Mouse (Mus musculus): Measurements from ENCODE around the gene Plekhg3. TPM values are rescaled to one million over a fixed set of nuclear protein-coding genes. Genes with fewer than 3 reads are reported as not detected.

Plekhg3 gene
- total RNA-seq, 4 experiments from 2014 or later, result 11.4 to 14.3 (median 13.2) TPM

DNA sequence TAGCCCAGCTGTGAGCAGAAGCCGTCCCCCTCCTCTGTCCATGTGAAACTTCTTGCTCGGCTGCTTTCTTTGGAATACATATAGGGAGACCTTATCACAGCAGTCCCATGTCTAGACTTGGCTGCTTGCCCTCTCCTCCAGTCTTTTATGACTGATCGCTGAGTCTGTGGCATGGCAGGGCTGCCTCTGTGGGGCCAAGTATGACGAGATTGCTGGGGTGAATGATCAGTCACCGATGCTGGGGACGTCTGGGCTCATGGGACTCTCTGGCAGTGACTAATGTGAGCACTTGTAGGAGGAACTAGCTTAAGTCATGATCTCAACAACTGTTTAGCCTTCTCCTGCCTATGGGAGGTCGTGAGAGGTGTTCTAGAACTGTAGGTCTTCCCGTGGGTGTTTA is 21.6 kb downstream of the Plekhg3 start:
- no peak for DNase-seq (ENCODE audit: low spot score)

- DNase-seq (ENCODE audit: low spot score), result no peak
Measured at GRCm38 (mm10) chr12:76552958-76553357, 22.3 kb downstream of the Plekhg3 start.

- DNase-seq (ENCODE audit: low spot score), result peak; percentile 70
Measured at GRCm38 (mm10) chr12:76553917-76554316, 23.2 kb downstream of the Plekhg3 start.

- DNase-seq (ENCODE audit: low spot score), result no peak
Measured at GRCm38 (mm10) chr12:76554392-76554791, 23.7 kb downstream of the Plekhg3 start.

GRCm38 (mm10) chr12:76554871-76555386 is 24.2 kb downstream of the Plekhg3 start:
- DNase-seq (ENCODE audit: low spot score), result no peak

- DNase-seq (ENCODE audit: low spot score), result no peak
Measured at GRCm38 (mm10) chr12:76556187-76556586, 25.5 kb downstream of the Plekhg3 start.

DNA sequence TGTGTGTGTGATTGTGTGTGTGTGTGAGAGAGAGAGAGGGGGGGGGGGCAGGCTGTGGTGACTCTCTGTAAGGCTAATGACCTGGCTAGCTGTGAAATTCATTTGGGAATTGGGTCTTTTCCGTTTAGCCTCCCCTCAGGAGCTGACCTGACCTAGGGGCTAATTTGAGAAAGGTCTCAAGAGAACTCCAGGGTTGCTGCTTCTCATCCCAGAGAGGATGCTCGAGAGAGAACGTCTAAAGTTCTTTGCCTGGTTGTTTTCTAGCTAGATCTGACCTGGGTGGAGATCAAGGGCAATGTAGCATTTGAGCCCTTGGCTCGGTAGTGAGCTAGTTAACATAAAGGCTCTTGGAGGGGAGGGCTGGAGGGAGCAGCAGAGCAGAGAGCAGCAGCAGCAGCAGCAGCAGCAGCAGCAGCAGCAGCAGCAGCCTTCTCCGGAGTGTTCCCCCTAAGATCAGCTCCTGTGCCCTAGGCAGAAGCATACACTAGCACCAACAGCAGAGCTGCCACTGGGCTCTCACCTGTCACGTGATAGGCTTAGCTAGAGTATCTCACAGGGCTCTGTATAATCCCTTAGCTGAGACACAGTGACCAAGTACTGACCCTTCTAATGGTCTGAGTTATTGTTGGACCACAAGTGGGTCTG is 26.2 kb downstream of the Plekhg3 start:
- no peak for DNase-seq (ENCODE audit: low spot score)

DNA sequence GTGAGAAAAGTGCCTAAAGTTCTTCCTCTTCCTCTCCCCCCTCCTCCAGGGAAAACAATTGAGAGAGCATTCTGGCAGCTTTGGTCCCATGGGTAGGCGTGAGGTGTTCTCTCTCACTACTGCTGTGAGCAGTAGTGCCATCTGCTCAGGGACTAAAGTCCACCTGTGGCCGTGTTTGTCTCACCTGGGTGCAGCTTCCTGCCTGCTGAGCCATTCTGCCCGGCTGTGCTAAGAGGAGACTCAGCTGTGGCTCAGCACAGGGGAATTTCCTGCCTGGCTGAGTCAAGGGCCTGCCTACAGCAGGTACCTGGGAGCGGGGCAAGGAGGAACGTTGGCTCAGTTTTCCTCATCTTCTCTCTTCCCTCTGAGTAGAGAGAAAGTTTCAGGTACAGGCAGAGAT is 27.5 kb downstream of the Plekhg3 start:
- DNase-seq (ENCODE audit: low spot score), result no peak

DNA sequence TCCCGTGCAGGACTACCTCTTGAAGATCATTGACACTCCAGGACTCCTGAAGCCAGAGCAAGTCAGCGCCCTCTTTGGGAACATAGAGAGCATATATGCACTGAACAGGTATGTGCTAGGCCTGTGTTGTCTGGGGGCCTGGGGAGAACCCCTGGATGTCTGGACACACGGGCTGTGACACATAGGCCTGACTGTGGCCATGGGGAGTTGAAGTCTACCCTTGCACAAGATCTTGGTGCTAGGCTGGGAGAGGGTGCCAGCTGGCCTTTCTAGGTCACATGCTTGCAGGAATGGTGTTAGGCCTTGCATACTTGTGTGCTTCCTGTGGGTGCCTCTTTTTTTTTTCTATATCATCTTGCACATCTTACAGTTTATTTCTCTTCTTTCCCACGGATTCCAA is 31.5 kb downstream of the Plekhg3 start:
- no peak for DNase-seq (ENCODE audit: low spot score)

DNA sequence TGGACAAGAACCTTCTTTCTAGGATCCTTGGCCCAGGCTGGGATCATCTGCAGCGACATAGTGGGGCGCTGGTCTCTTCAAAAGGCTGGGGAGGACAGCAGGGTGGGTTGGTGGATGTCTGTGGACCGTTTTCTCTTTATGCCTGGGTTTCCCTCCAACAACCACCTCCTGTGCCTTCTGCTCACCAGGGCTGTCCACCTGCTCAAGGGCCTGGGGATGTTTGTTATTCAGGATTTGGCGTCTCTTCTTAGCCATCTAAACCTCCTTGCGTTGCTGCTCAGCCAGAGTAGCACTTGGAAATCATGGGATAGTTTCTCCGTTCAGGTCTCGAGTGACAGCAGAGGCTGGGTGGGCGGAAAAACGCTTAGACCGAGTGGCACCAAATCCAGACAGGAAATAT is 35.6 kb downstream of the Plekhg3 start:
- DNase-seq (ENCODE audit: low spot score), result no peak

DNA sequence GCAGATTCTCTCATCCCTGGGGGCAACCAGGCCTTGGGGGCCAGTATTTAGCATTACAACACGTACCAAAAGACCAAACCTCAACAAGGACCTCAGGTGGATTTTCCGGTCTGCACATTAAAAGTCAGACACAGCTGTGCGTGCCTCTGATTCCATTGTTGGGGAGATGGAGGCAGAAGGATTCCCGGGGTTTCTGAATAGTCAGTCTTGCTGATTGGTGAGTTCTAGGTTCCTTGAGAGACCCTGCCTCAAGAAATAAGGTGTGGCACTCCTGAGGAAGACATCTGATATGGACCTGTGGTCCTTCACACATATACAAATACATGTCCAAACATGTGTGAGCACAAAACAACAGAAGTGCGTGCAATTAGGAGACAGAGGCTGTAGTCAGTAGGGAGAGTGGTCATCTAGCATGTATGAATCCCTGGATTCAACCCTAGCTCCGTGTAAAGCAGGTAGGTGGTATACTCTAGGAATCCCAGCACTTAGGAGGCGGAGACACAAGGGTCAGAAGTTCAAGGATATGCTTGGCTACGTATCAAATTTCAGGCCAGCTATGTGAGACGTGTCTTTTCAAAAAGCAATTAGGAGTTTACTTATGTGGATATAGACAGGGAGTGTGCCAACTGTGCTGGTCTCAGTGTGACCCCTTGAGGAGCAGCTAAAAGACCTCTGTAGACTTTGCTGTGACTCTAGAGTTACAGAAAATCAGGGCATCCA is 39.7 kb downstream of the Plekhg3 start:
- DNase-seq (ENCODE audit: low spot score), result no peak

- DNase-seq (ENCODE audit: low spot score), result no peak
Measured at GRCm38 (mm10) chr12:76571266-76571665, 40.6 kb downstream of the Plekhg3 start.

DNA sequence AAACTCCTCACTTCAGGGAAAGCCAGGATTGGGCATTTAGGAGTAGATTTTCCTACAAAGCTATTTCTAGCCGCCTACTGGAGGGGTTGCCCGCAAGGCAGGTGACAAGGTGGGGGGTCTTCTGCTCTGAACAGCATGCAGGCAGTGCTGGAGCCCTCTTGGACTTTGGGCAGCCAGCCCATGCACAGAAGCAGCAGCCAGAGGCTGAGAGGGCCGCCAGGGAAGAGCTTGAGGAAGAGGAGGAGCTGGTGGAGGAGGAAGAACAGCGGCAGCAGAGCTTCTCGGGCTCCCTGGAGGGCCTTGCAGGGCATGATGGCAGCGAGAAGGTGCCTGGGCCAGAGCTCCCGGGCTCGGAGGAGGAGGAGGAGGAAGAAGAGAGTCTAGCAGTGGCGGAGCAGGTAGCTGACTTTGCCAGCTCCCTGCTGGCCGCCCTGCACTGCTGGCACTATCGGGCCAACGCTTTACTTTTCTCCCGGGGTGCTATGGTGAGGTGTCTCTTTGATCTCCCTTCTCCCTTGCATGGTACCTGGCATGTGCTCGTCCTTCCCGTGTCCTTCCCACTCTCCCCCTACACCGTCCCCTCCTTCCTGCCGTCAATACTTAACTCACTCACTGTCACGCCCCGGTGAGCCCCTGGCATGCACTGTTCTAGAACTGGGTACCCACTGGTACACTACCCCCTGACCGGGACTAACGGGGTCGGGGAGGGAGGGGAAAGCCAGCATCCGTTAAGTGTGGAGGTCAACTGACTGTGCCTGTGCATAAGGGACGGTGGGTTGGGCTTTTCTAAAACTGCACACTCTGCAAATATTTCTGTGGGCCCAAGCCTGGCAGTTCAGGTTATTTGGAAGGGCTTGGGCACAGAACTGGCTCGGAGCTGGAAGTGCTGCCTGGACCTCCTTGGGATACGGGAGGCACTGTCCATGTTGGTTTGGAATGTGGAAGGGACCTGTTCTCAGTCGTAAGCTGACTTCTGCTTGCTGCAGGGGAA is 41.9 kb downstream of the Plekhg3 start:
- DNase-seq (ENCODE audit: low spot score), result no peak

DNA sequence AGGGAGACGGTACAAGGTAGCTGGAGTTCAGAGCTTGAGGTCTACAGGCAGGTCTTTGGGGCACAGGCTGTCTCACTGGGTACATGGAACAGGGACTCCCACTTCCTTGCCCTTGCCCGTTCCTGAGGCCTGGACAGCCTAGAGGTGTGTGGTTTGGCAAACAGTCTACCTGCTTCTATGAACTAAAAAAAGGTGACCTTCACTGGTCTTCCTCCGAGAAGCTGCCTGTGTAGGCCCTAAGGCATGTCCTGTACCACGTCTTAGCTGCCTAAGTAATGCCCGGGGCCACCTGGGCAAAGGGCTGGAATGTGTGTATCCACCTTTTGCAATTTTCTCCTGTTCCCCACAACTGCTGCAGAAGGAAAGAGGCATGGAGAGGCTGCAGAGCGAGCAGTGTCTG is 42.7 kb downstream of the Plekhg3 start:
- DNase-seq (ENCODE audit: low spot score), result no peak

DNA sequence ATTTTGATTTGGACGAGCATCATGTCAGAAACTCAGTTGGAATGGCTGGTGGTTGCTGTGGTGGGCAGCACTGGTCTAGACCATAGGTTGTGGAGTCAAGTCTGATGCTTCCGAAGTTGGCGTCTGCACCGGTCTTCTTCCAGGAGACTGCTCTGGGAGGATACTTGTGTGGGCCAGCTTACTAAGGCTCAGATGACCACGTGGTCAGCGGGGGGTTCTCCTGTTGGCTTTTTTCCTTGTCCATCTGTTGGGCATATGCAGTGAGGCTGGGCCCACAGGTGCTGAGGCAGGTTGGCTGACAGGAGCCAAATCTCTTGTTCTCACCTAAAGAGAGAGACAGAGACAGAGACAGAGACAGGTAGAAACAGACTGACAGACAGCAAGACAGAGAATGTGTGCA is 44.1 kb downstream of the Plekhg3 start:
- no peak for DNase-seq (ENCODE audit: low spot score)

DNA sequence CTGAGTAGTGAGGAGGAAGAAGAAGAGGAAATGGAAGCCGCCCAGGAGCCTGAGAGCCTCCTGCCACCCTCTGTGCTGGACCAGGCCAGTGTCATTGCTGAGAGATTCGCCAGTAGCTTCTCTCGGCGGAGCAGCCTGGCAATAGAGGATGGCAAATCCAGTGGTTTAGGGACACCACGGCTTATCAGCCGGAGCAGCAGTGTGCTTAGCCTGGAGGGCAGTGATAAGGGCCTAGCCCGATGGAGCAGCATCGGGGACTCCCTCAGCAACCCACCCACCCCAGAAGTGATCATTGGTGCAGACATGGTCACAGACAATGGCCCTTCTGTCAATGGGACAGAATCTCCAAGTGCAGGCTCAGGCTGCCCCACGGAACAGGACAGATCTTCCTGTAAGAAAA is 45.4 kb downstream of the Plekhg3 start:
- no peak for DNase-seq (ENCODE audit: low spot score)

GRCm38 (mm10) chr12:76576806-76577205 is 46.1 kb downstream of the Plekhg3 start:
- no peak for DNase-seq (ENCODE audit: low spot score)

GRCm38 (mm10) chr12:76577858-76578257 is 47.2 kb downstream of the Plekhg3 start:
- no peak for DNase-seq (ENCODE audit: low spot score)

GRCm38 (mm10) chr12:76578465-76578864 is 47.8 kb downstream of the Plekhg3 start:
- no peak for DNase-seq (ENCODE audit: low spot score)

DNA sequence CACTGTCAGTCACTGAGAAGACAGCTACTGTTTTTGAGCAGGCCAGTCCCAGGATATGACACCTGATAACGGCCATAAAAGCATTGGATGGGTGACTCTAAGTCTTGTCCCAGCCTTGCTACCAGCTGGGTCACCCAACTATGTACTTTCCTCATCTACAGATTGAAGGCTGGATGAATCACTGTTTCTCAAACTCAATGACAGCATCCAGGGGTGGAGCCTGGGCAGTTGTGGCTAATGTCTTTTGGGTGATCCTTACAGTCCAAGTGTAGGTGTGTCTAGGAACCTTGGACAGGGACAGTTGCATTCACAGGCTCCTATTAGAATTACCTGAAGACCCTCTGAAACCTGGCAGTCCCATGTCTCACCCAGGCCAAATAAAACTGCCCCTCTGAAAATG is 49.1 kb downstream of the Plekhg3 start:
- no peak for DNase-seq (ENCODE audit: low spot score)

DNA sequence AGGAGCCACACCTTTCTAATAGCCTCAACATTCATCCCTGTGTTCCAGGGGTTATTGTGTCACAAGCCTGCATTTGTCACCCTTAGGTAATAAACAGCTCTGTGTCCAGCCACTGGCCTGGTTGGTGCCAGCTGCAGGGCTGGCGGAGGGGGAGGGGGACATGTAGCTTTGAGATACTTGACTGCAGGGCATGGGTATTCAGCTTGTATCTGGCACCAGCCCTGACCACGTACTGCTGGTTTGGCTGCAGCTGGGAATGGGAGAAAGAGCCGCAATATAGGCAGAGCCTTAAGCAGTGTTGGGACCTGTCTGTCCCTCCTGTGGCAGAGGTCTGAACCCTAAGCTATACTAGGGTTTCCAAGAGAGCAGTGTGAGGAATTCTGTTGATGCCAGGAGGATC is 51.4 kb downstream of the Plekhg3 start:
- no peak for DNase-seq (ENCODE audit: low spot score)

DNA sequence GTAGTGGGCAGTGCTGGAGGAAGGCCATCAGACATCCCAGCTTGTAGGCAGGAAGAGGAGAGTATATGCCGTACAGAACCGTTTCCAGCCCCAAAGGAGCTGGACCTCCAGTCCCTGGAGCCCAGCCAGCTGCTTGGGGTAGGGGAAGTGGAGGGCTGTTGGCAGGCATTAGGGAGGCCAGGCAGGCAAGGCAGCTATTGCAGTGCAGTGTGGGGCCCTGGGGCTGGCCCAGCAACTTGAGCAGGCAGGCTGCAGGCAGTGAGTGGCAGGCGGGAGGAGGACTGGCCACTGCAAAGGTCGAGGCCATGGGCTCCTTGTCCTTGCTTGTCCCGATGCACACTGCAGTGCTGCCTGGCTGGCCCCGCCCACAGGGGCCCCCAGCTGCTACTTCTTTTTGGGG is 52.1 kb downstream of the Plekhg3 start:
- no peak for DNase-seq (ENCODE audit: low spot score)

Measured in heart, adult 8-10 months (tissue).